Mouse (Mus musculus) hindbrain, embryonic 12.5 days (tissue): Measurements from ENCODE around the gene Mpped2. TPM values are rescaled to one million over a fixed set of nuclear protein-coding genes. Genes with fewer than 3 reads are reported as not detected.

ENCODE experiments used
- ATAC-seq: fragments of 200-750 bp; cut with Nextera tagmentation; 2 replicates; pipeline ENCODE4 v1.8.0; 2017; ENCODE audit warnings: moderate TSS enrichment; ENCODE audit not compliant: low FRiP score
- H3K27ac ChIP-seq: fragments of 300-500 bp; sonication (generic); 2 replicates; pipeline ENCODE4 v1.5.1; 2016; ENCODE audit warnings: mild to moderate bottlenecking
- H3K27me3 ChIP-seq: fragments of 300-500 bp; sonication (generic); 2 replicates; pipeline ENCODE4 v1.6.1; 2016; ENCODE audit warnings: mild to moderate bottlenecking
- H3K36me3 ChIP-seq: fragments of 300-500 bp; sonication (generic); 2 replicates; pipeline ENCODE4 v1.6.1; 2016; ENCODE audit warnings: mild to moderate bottlenecking
- H3K4me1 ChIP-seq: fragments of 300-500 bp; sonication (generic); 2 replicates; pipeline ENCODE4 v1.6.1; 2016
- H3K4me2 ChIP-seq: fragments of 300-500 bp; sonication (generic); replicated peaks from 2 replicates; pipeline ENCODE4 v1.6.1; 2016; ENCODE audit warnings: mild to moderate bottlenecking
- H3K4me3 ChIP-seq: fragments of 300-500 bp; sonication (generic); 2 replicates; pipeline ENCODE4 v1.5.1; 2016; ENCODE audit warnings: mild to moderate bottlenecking
- H3K9ac ChIP-seq: fragments of 300-500 bp; sonication (generic); 2 replicates; pipeline ENCODE4 v1.6.1; 2016; ENCODE audit warnings: mild to moderate bottlenecking, moderate library complexity
- H3K9me3 ChIP-seq: fragments of 300-500 bp; sonication (generic); replicated peaks from 2 replicates; pipeline ENCODE4 v1.6.1; 2016; ENCODE audit warnings: mild to moderate bottlenecking
- WGBS: fragments of 180-500 bp; shearing (Covaris S2); methylation state at CpG from one replicate; pipeline ENCODE4 v1.1.7; 2016; 5-methylcytosine and 5-hydroxymethylcytosine counted together
- polyA plus RNA-seq: library from polyadenylated mRNA; unstranded; fragments of >200 nt; fragmentation: Nextera tagmentation; extraction: Ambion mirVana; gene quantifications from 2 replicates; pipeline ENCODE4 v1.2.1, GENCODE M21; 2016

The Mpped2 gene
- polyA plus RNA-seq, 1 experiment from 2014 or later, result 84.2 TPM

- H3K27ac ChIP-seq, result no peak overlapping the region
- no peaks in the 10 kb centered on the region for H3K36me3 ChIP-seq
- no peak for ATAC-seq
- peaks cover 7% of the 10 kb centered on the region; the same call in 1 of the 2 replicates for H3K27me3 ChIP-seq
- H3K9ac ChIP-seq, result no peak overlapping the region
- 82% methylated on average over 4 of the region's 4 CpGs for WGBS
- peaks cover 41% of the 10 kb centered on the region for H3K4me1 ChIP-seq
- no peak overlapping the region for H3K4me2 ChIP-seq
- H3K9me3 ChIP-seq, result no peaks in the 10 kb centered on the region
- no peak overlapping the region for H3K4me3 ChIP-seq
Observed at GRCm38 (mm10) chr2:106826806-106827205, 133.7 kb downstream of the Mpped2 start.

- H3K4me1 ChIP-seq, result peaks cover 24% of the 10 kb centered on the region
- 49% methylated on average over 12 of the region's 12 CpGs for WGBS
- no peak overlapping the region for H3K4me3 ChIP-seq
- H3K9ac ChIP-seq, result no peak overlapping the region
- H3K27ac ChIP-seq, result peak overlapping the region; percentile 60
- no peaks in the 10 kb centered on the region for H3K36me3 ChIP-seq
- H3K27me3 ChIP-seq, result peaks cover 7% of the 10 kb centered on the region; the same call in 1 of the 2 replicates
- peak overlapping the region; percentile 22 for H3K4me2 ChIP-seq
- H3K9me3 ChIP-seq, result no peaks in the 10 kb centered on the region
- peak; percentile 64 for ATAC-seq
Observed at GRCm38 (mm10) chr2:106828573-106829310, 135.7 kb downstream of the Mpped2 start.

- WGBS, result 55% methylated on average over 4 of the region's 4 CpGs
- Histone ChIP-seq H3K9ac (no peak overlapping the region), H3K27ac (peak overlapping the region; percentile 60; the same call in 1 of the 2 replicates), H3K4me1 (peaks cover 24% of the 10 kb centered on the region), H3K27me3 (peaks cover 4% of the 10 kb centered on the region; the same call in 1 of the 2 replicates), H3K36me3 (no peaks in the 10 kb centered on the region), H3K4me2 (no peak overlapping the region), H3K4me3 (no peak overlapping the region), H3K9me3 (no peaks in the 10 kb centered on the region)
- peak; percentile 41; the same call in 1 of the 2 replicates for ATAC-seq
Observed at GRCm38 (mm10) chr2:106829420-106829819, 136.4 kb downstream of the Mpped2 start.

DNA sequence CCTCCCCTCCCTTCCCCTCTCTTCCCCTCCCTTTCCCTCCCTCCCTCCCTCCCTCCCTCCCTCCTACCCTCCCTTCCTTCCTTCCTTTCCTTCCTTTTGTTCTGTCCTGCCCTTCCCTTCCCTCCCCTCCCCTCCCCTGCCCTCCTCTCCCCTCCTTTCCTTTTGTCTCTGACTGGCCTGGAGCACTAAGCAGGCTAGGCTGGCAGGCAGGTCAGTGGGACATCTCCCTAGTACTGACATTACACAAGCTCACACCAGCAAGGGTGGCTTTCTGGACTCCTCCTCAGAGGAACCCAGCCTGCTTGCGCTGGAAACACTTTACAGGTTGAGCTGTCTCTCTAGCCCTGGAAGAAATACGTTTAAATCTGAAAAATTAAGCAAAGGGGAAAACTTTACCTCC is 139.5 kb downstream of the Mpped2 start:
- 53% methylated on average over 2 of the region's 2 CpGs for WGBS
- no peak for ATAC-seq
- Histone ChIP-seq H3K4me3 (no peak overlapping the region), H3K9ac (0 out of 2 replicates have a peak overlapping the region, but pooled peaks have one; percentile 18), H3K27me3 (no peaks in the 10 kb centered on the region), H3K4me2 (no peak overlapping the region), H3K27ac (no peak overlapping the region), H3K4me1 (peaks cover 37% of the 10 kb centered on the region), H3K36me3 (no peaks in the 10 kb centered on the region), H3K9me3 (no peaks in the 10 kb centered on the region)

- Histone ChIP-seq H3K27ac (no peak overlapping the region), H3K4me3 (no peak overlapping the region), H3K4me1 (peaks cover 36% of the 10 kb centered on the region), H3K27me3 (no peaks in the 10 kb centered on the region), H3K36me3 (no peaks in the 10 kb centered on the region), H3K9ac (no peak overlapping the region), H3K9me3 (no peaks in the 10 kb centered on the region), H3K4me2 (no peak overlapping the region)
- no peak for ATAC-seq
- 85% methylated on average over 5 of the region's 5 CpGs for WGBS
Observed at GRCm38 (mm10) chr2:106833212-106833611, 140.1 kb downstream of the Mpped2 start.

GRCm38 (mm10) chr2:106835321-106835720 is 142.3 kb downstream of the Mpped2 start:
- H3K27ac ChIP-seq, result no peak overlapping the region
- no peak overlapping the region for H3K9ac ChIP-seq
- no peak for ATAC-seq
- H3K4me1 ChIP-seq, result peaks cover 16% of the 10 kb centered on the region
- no peaks in the 10 kb centered on the region for H3K36me3 ChIP-seq
- WGBS, result 53% methylated on average over 8 of the region's 8 CpGs
- H3K4me2 ChIP-seq, result no peak overlapping the region
- H3K9me3 ChIP-seq, result no peaks in the 10 kb centered on the region
- H3K4me3 ChIP-seq, result no peak overlapping the region
- H3K27me3 ChIP-seq, result no peaks in the 10 kb centered on the region

- no peak for ATAC-seq
- Histone ChIP-seq H3K4me2 (no peak overlapping the region), H3K36me3 (no peaks in the 10 kb centered on the region), H3K27me3 (no peaks in the 10 kb centered on the region), H3K27ac (no peak overlapping the region), H3K4me3 (no peak overlapping the region), H3K9ac (no peak overlapping the region), H3K9me3 (no peaks in the 10 kb centered on the region), H3K4me1 (peaks cover 14% of the 10 kb centered on the region)
- 86% methylated on average over 4 of the region's 4 CpGs for WGBS
Observed at GRCm38 (mm10) chr2:106837241-106837640, 144.2 kb downstream of the Mpped2 start.

- H3K9ac ChIP-seq, result no peak overlapping the region
- WGBS, result 78% methylated on average over 9 of the region's 9 CpGs
- ATAC-seq, result no peak
- H3K4me2 ChIP-seq, result no peak overlapping the region
- peaks cover 3% of the 10 kb centered on the region; the same call in 1 of the 2 replicates for H3K4me1 ChIP-seq
- no peaks in the 10 kb centered on the region for H3K9me3 ChIP-seq
- no peak overlapping the region for H3K4me3 ChIP-seq
- H3K27me3 ChIP-seq, result no peaks in the 10 kb centered on the region
- H3K36me3 ChIP-seq, result no peaks in the 10 kb centered on the region
- no peak overlapping the region for H3K27ac ChIP-seq
Observed at GRCm38 (mm10) chr2:106844147-106844546, 151.1 kb downstream of the Mpped2 start.

- Histone ChIP-seq H3K9ac (no peak overlapping the region), H3K4me3 (no peak overlapping the region), H3K36me3 (no peaks in the 10 kb centered on the region), H3K9me3 (no peaks in the 10 kb centered on the region), H3K27ac (0 out of 2 replicates have a peak overlapping the region, but pooled peaks have one; percentile 23), H3K27me3 (no peaks in the 10 kb centered on the region), H3K4me2 (no peak overlapping the region), H3K4me1 (peaks cover 7% of the 10 kb centered on the region; the same call in 1 of the 2 replicates)
- WGBS, result 70% methylated on average over 10 of the region's 10 CpGs
- ATAC-seq, result no peak
Observed at GRCm38 (mm10) chr2:106844766-106845678, 152.0 kb downstream of the Mpped2 start.

GRCm38 (mm10) chr2:106846511-106846910 is 153.4 kb downstream of the Mpped2 start:
- no peaks in the 10 kb centered on the region for H3K9me3 ChIP-seq
- 50% methylated on average over 4 of the region's 4 CpGs for WGBS
- no peaks in the 10 kb centered on the region for H3K36me3 ChIP-seq
- no peak overlapping the region for H3K27ac ChIP-seq
- no peak overlapping the region for H3K9ac ChIP-seq
- no peak overlapping the region for H3K4me2 ChIP-seq
- no peak overlapping the region for H3K4me3 ChIP-seq
- peaks cover 7% of the 10 kb centered on the region; the same call in 1 of the 2 replicates for H3K4me1 ChIP-seq
- no peaks in the 10 kb centered on the region for H3K27me3 ChIP-seq
- ATAC-seq, result no peak

- no peaks in the 10 kb centered on the region for H3K36me3 ChIP-seq
- H3K9ac ChIP-seq, result no peak overlapping the region
- no peaks in the 10 kb centered on the region for H3K9me3 ChIP-seq
- WGBS, result 64% methylated on average over 9 of the region's 9 CpGs
- H3K27ac ChIP-seq, result no peak overlapping the region
- ATAC-seq, result no peak; the same call in 1 of the 2 replicates
- H3K27me3 ChIP-seq, result 0 out of 2 replicates have a peak, but pooled peaks cover 2% of the 10 kb centered on the region
- peaks cover 14% of the 10 kb centered on the region for H3K4me1 ChIP-seq
- no peak overlapping the region for H3K4me2 ChIP-seq
- no peak overlapping the region for H3K4me3 ChIP-seq
Observed at GRCm38 (mm10) chr2:106849389-106849788, 156.3 kb downstream of the Mpped2 start.

- H3K4me3 ChIP-seq, result no peak overlapping the region
- ATAC-seq, result no peak
- 84% methylated on average over 8 of the region's 8 CpGs for WGBS
- no peaks in the 10 kb centered on the region for H3K36me3 ChIP-seq
- peaks cover 34% of the 10 kb centered on the region for H3K4me1 ChIP-seq
- H3K27me3 ChIP-seq, result 0 out of 2 replicates have a peak, but pooled peaks cover 6% of the 10 kb centered on the region
- H3K4me2 ChIP-seq, result no peak overlapping the region
- H3K9ac ChIP-seq, result no peak overlapping the region
- no peaks in the 10 kb centered on the region for H3K9me3 ChIP-seq
- H3K27ac ChIP-seq, result no peak overlapping the region
Observed at GRCm38 (mm10) chr2:106851515-106851914, 158.4 kb downstream of the Mpped2 start.
